Mouse (Mus musculus): ENCODE measurements around the gene Il1r1. TPM values are rescaled to one million over a fixed set of nuclear protein-coding genes. Genes with fewer than 3 reads are reported as not detected.
"Not testable (repeated sequence)": the region's sequence is repeated elsewhere in the genome, so short reads cannot be mapped to it uniquely, and the experiment has no call there.

Gene Il1r1
- total and polyA plus RNA-seq, 2 experiments from 2014 or later = 0.49 to 0.71 TPM

- Histone ChIP-seq H3K36me3 (ENCODE audit: insufficient read depth, low read length) (no peaks in the 10 kb centered on the region), H3K4me2 (ENCODE audit: low read depth, low read length, poor library complexity, severe bottlenecking) (no peak overlapping the region), H3K27ac (ENCODE audit: low read depth, low read length) (no peak overlapping the region), H3K9ac (replicated peaks; ENCODE audit: low read length, poor library complexity, severe bottlenecking) (no peak overlapping the region), H3K9me3 (ENCODE audit: low read length) (no peaks in the 10 kb centered on the region), H3K4me3 (ENCODE audit: low read depth, low read length) (no peak overlapping the region), H3K4me1 (ENCODE audit: insufficient read depth, low read length) (no peaks in the 10 kb centered on the region), H3K27me3 (ENCODE audit: insufficient read depth, low read length) (no peaks in the 10 kb centered on the region)
- no peak for ATAC-seq (ENCODE audit: low FRiP score)
- no peak for DNase-seq (ENCODE audit: low spot score)
- TF ChIP-seq CTCF (IDR thresholded peaks at IDR 0.05) = no peak
- 67% methylated on average over 7 of the region's 7 CpGs for WGBS
Measured at GRCm38 (mm10) chr1:40303179-40303866, 78.4 kb downstream of the Il1r1 start.

GRCm38 (mm10) chr1:40304321-40304720 is 79.4 kb downstream of the Il1r1 start:
- not testable (repeated sequence) for H3K4me1 ChIP-seq (ENCODE audit: insufficient read depth, low read length); H3K9ac ChIP-seq (replicated peaks; ENCODE audit: low read length, poor library complexity, severe bottlenecking); H3K36me3 ChIP-seq (ENCODE audit: insufficient read depth, low read length); H3K9me3 ChIP-seq (ENCODE audit: low read length); H3K4me2 ChIP-seq (ENCODE audit: low read depth, low read length, poor library complexity, severe bottlenecking); H3K27ac ChIP-seq (ENCODE audit: low read depth, low read length); ATAC-seq (ENCODE audit: low FRiP score); H3K4me3 ChIP-seq (ENCODE audit: low read depth, low read length); DNase-seq (ENCODE audit: low spot score); H3K27me3 ChIP-seq (ENCODE audit: insufficient read depth, low read length)
- WGBS = 55% methylated on average over 4 of the region's 4 CpGs

GRCm38 (mm10) chr1:40306111-40306510 is 81.2 kb downstream of the Il1r1 start:
- WGBS = 80% methylated on average over 2 of the region's 2 CpGs
- DNase-seq (ENCODE audit: low spot score) (no peak), ATAC-seq (ENCODE audit: low FRiP score) (no peak)
- Histone ChIP-seq H3K4me2 (ENCODE audit: low read depth, low read length, poor library complexity, severe bottlenecking) (no peak overlapping the region), H3K27ac (ENCODE audit: low read depth, low read length) (no peak overlapping the region), H3K36me3 (ENCODE audit: insufficient read depth, low read length) (no peaks in the 10 kb centered on the region), H3K4me1 (ENCODE audit: insufficient read depth, low read length) (no peaks in the 10 kb centered on the region), H3K9ac (replicated peaks; ENCODE audit: low read length, poor library complexity, severe bottlenecking) (no peak overlapping the region), H3K27me3 (ENCODE audit: insufficient read depth, low read length) (no peaks in the 10 kb centered on the region), H3K4me3 (ENCODE audit: low read depth, low read length) (no peak overlapping the region), H3K9me3 (ENCODE audit: low read length) (no peaks in the 10 kb centered on the region)
- no peak for TF ChIP-seq CTCF (IDR thresholded peaks at IDR 0.05)

- H3K9me3 ChIP-seq (ENCODE audit: low read length) = no peaks in the 10 kb centered on the region
- no peak for TF ChIP-seq CTCF (IDR thresholded peaks at IDR 0.05)
- H3K27ac ChIP-seq (ENCODE audit: low read depth, low read length) = no peak overlapping the region
- H3K36me3 ChIP-seq (ENCODE audit: insufficient read depth, low read length) = no peaks in the 10 kb centered on the region
- no peaks in the 10 kb centered on the region for H3K27me3 ChIP-seq (ENCODE audit: insufficient read depth, low read length)
- 93% methylated on average over 3 of the region's 3 CpGs for WGBS
- H3K4me3 ChIP-seq (ENCODE audit: low read depth, low read length) = no peak overlapping the region
- no peak for ATAC-seq (ENCODE audit: low FRiP score)
- H3K9ac ChIP-seq (replicated peaks; ENCODE audit: low read length, poor library complexity, severe bottlenecking) = no peak overlapping the region
- no peaks in the 10 kb centered on the region for H3K4me1 ChIP-seq (ENCODE audit: insufficient read depth, low read length)
- no peak overlapping the region for H3K4me2 ChIP-seq (ENCODE audit: low read depth, low read length, poor library complexity, severe bottlenecking)
- no peak for DNase-seq (ENCODE audit: low spot score)
Measured at GRCm38 (mm10) chr1:40311123-40311522, 86.2 kb downstream of the Il1r1 start.

GRCm38 (mm10) chr1:40311625-40312024 is 86.7 kb downstream of the Il1r1 start:
- no peak overlapping the region for H3K27ac ChIP-seq (ENCODE audit: low read depth, low read length)
- 86% methylated on average over 2 of the region's 2 CpGs for WGBS
- H3K4me1 ChIP-seq (ENCODE audit: insufficient read depth, low read length) = no peaks in the 10 kb centered on the region
- no peak for TF ChIP-seq CTCF (IDR thresholded peaks at IDR 0.05)
- H3K9me3 ChIP-seq (ENCODE audit: low read length) = no peaks in the 10 kb centered on the region
- no peaks in the 10 kb centered on the region for H3K27me3 ChIP-seq (ENCODE audit: insufficient read depth, low read length)
- H3K4me2 ChIP-seq (ENCODE audit: low read depth, low read length, poor library complexity, severe bottlenecking) = no peak overlapping the region
- no peak overlapping the region for H3K9ac ChIP-seq (replicated peaks; ENCODE audit: low read length, poor library complexity, severe bottlenecking)
- no peak for DNase-seq (ENCODE audit: low spot score)
- ATAC-seq (ENCODE audit: low FRiP score) = no peak
- H3K4me3 ChIP-seq (ENCODE audit: low read depth, low read length) = no peak overlapping the region
- no peaks in the 10 kb centered on the region for H3K36me3 ChIP-seq (ENCODE audit: insufficient read depth, low read length)

- no peak for ATAC-seq (ENCODE audit: low FRiP score)
Measured at GRCm38 (mm10) chr1:40314016-40314415, 89.1 kb downstream of the Il1r1 start.

More at GRCm38 (mm10) chr1:40314016-40314415, 89.1 kb downstream of the Il1r1 start:
- Histone ChIP-seq H3K4me3 (ENCODE audit: low read depth, low read length) (no peak overlapping the region), H3K9ac (replicated peaks; ENCODE audit: low read length, poor library complexity, severe bottlenecking) (no peak overlapping the region), H3K4me2 (ENCODE audit: low read depth, low read length, poor library complexity, severe bottlenecking) (no peak overlapping the region), H3K27ac (ENCODE audit: low read depth, low read length) (no peak overlapping the region), H3K27me3 (ENCODE audit: insufficient read depth, low read length) (no peaks in the 10 kb centered on the region), H3K36me3 (ENCODE audit: insufficient read depth, low read length) (no peaks in the 10 kb centered on the region), H3K9me3 (ENCODE audit: low read length) (no peaks in the 10 kb centered on the region), H3K4me1 (ENCODE audit: insufficient read depth, low read length) (no peaks in the 10 kb centered on the region)
- no peak for DNase-seq (ENCODE audit: low spot score)
- 79% methylated on average over 12 of the region's 12 CpGs for WGBS
- no peak for TF ChIP-seq CTCF (IDR thresholded peaks at IDR 0.05)

Measured in midbrain, postnatal 0 days (tissue).